Mouse (Mus musculus): ENCODE results near the gene Thbs3.

The Thbs3 gene

GRCm38 (mm10) chr3:89226900-89227299 is 11.9 kb downstream of the Thbs3 start, which contains the start of gene Mtx1:
TSS of gene Mtx1 (minus strand) at chr3:89227088.
- DNase-seq (ENCODE audit: low spot score in 2 of 2) = no peak

- DNase-seq (ENCODE audit: low spot score in 2 of 2) = peak; percentile 87 to 88
These were observed 12.6 kb downstream of the Thbs3 start for GRCm38 (mm10) chr3:89227307-89228179.

GRCm38 (mm10) chr3:89228180-89228549 is 13.2 kb downstream of the Thbs3 start:
- DNase-seq (ENCODE audit: low spot score in 2 of 2) = peak in 1 of 2 experiments; percentile 78

GRCm38 (mm10) chr3:89228836-89229235 is 13.9 kb downstream of the Thbs3 start, which contains the start of gene Muc1:
TSS of gene Muc1 (plus strand) at chr3:89229057.
- no peak for DNase-seq (ENCODE audit: low spot score in 2 of 2)

- DNase-seq (ENCODE audit: low spot score in 2 of 2) = no peak
These were observed 14.3 kb downstream of the Thbs3 start for GRCm38 (mm10) chr3:89229276-89229675.

GRCm38 (mm10) chr3:89230561-89230960 is 15.6 kb downstream of the Thbs3 start:
- no peak for DNase-seq (ENCODE audit: low spot score in 2 of 2)

- DNase-seq (ENCODE audit: low spot score in 2 of 2) = no peak
These were observed 16.4 kb downstream of the Thbs3 start for GRCm38 (mm10) chr3:89231345-89231744.

- DNase-seq (ENCODE audit: low spot score in 2 of 2) = no peak
These were observed 16.8 kb downstream of the Thbs3 start for GRCm38 (mm10) chr3:89231772-89232275.

- no peak for DNase-seq (ENCODE audit: low spot score in 2 of 2)
These were observed 17.6 kb downstream of the Thbs3 start for GRCm38 (mm10) chr3:89232614-89233013.

- DNase-seq (ENCODE audit: low spot score in 2 of 2) = no peak
These were observed 18.7 kb downstream of the Thbs3 start for GRCm38 (mm10) chr3:89233562-89234110.

GRCm38 (mm10) chr3:89236516-89236915 is 21.5 kb downstream of the Thbs3 start:
- no peak for DNase-seq (ENCODE audit: low spot score in 2 of 2)

- DNase-seq (ENCODE audit: low spot score in 2 of 2) = no peak
These were observed 22.7 kb downstream of the Thbs3 start for GRCm38 (mm10) chr3:89237682-89238081.

- DNase-seq (ENCODE audit: low spot score in 2 of 2) = no peak
These were observed 23.5 kb downstream of the Thbs3 start for GRCm38 (mm10) chr3:89238494-89238893.

- DNase-seq (ENCODE audit: low spot score in 2 of 2) = no peak
These were observed 27.4 kb downstream of the Thbs3 start for GRCm38 (mm10) chr3:89242331-89242895.

GRCm38 (mm10) chr3:89243609-89244008 is 28.6 kb downstream of the Thbs3 start:
- no peak for DNase-seq (ENCODE audit: low spot score in 2 of 2)

- DNase-seq (ENCODE audit: low spot score in 2 of 2) = peak in 1 of 2 experiments; percentile 33
These were observed 29.4 kb downstream of the Thbs3 start for GRCm38 (mm10) chr3:89244158-89244981.

GRCm38 (mm10) chr3:89244982-89245687 is 30.2 kb downstream of the Thbs3 start:
- peak in 1 of 2 experiments; percentile 55 for DNase-seq (ENCODE audit: low spot score in 2 of 2)

- DNase-seq (ENCODE audit: low spot score in 2 of 2) = peak in 1 of 2 experiments; percentile 71
These were observed 30.8 kb downstream of the Thbs3 start, which contains the start of gene Krtcap2 for GRCm38 (mm10) chr3:89245688-89246171. TSS of gene Krtcap2 (plus strand) at chr3:89245966.

- DNase-seq (ENCODE audit: low spot score in 2 of 2) = peak; percentile 86 to 87
These were observed 31.5 kb downstream of the Thbs3 start, which contains the start of gene Trim46 for GRCm38 (mm10) chr3:89246261-89247100. TSS of gene Trim46 (minus strand) at chr3:89246309.

- no peak for DNase-seq (ENCODE audit: low spot score in 2 of 2)
These were observed 32.5 kb downstream of the Thbs3 start for GRCm38 (mm10) chr3:89247466-89247865.
